Mouse (Mus musculus): ENCODE measurements around the gene Fga. TPM values are rescaled to one million over a fixed set of nuclear protein-coding genes. Genes with fewer than 3 reads are reported as not detected.

Fga gene
- total RNA-seq, 2 experiments from 2014 or later, result not detected

GRCm38 (mm10) chr3:83010291-83010690 lies 15.6 kb upstream of the Fga start:
- H3K4me3 ChIP-seq, result no peak overlapping the region
- DNase-seq (ENCODE audit: low spot score in 2 of 2), result no peak
- no peak for TF ChIP-seq CTCF (conservative IDR thresholded peaks at IDR 0.05)
- no peak overlapping the region for H3K27ac ChIP-seq

- Histone ChIP-seq H3K27ac (peak overlapping the region; percentile 46; the same call in 1 of the 2 replicates), H3K4me3 (no peak overlapping the region)
- TF ChIP-seq CTCF (conservative IDR thresholded peaks at IDR 0.05), result no peak
- DNase-seq (ENCODE audit: low spot score in 2 of 2), result no peak
These were observed 14.7 kb upstream of the Fga start for GRCm38 (mm10) chr3:83011136-83011535.

- no peak for DNase-seq (ENCODE audit: low spot score in 2 of 2)
- Histone ChIP-seq H3K27ac (peak overlapping the region; percentile 46; the same call in 1 of the 2 replicates), H3K4me3 (no peak overlapping the region)
- TF ChIP-seq CTCF (conservative IDR thresholded peaks at IDR 0.05), result no peak
These were observed 14.3 kb upstream of the Fga start for GRCm38 (mm10) chr3:83011565-83011964.

- no peak for DNase-seq (ENCODE audit: low spot score in 2 of 2)
- Histone ChIP-seq H3K27ac (no peak overlapping the region), H3K4me3 (no peak overlapping the region)
- no peak for TF ChIP-seq CTCF (conservative IDR thresholded peaks at IDR 0.05)
These were observed 13.2 kb upstream of the Fga start for GRCm38 (mm10) chr3:83012636-83013035.

DNA sequence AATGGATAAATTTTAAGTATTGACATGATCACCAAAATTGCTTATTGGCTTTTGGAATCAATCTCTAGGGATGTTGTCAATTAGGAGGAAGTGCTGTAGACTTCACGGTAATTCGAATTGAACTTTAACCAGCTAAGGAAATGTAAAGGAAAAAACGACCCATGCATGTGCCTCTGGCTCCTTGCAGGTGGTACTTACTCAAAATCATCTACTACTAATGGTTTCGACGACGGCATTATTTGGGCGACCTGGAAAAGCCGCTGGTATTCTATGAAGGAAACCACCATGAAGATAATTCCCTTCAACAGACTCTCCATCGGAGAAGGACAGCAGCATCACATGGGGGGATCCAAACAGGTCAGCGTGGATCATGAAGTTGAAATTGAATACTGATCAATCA lies 11.9 kb upstream of the Fga start:
- no peak for DNase-seq (ENCODE audit: low spot score in 2 of 2)
- no peak for TF ChIP-seq CTCF (conservative IDR thresholded peaks at IDR 0.05)
- no peak overlapping the region for H3K4me3 ChIP-seq
- no peak overlapping the region for H3K27ac ChIP-seq

- TF ChIP-seq CTCF (conservative IDR thresholded peaks at IDR 0.05), result no peak
- no peak for DNase-seq (ENCODE audit: low spot score in 2 of 2)
- Histone ChIP-seq H3K27ac (no peak overlapping the region), H3K4me3 (no peak overlapping the region)
These were observed 9.6 kb upstream of the Fga start for GRCm38 (mm10) chr3:83016236-83016635.

GRCm38 (mm10) chr3:83020387-83020786 lies 5.5 kb upstream of the Fga start:
- Histone ChIP-seq H3K4me3 (no peak overlapping the region), H3K27ac (no peak overlapping the region)
- no peak for DNase-seq (ENCODE audit: low spot score in 2 of 2)
- TF ChIP-seq CTCF (conservative IDR thresholded peaks at IDR 0.05), result no peak

- TF ChIP-seq CTCF (conservative IDR thresholded peaks at IDR 0.05), result no peak
- no peak overlapping the region for H3K4me3 ChIP-seq
- H3K27ac ChIP-seq, result no peak overlapping the region
- no peak for DNase-seq (ENCODE audit: low spot score in 2 of 2)
These were observed 4.7 kb upstream of the Fga start for GRCm38 (mm10) chr3:83021176-83021575.

- Histone ChIP-seq H3K27ac (peak overlapping the region; percentile 85), H3K4me3 (no peak overlapping the region)
- no peak for TF ChIP-seq CTCF (conservative IDR thresholded peaks at IDR 0.05)
- DNase-seq (ENCODE audit: low spot score in 2 of 2), result no peak
These were observed 840 bp upstream of the Fga start for GRCm38 (mm10) chr3:83025036-83025435.

DNA sequence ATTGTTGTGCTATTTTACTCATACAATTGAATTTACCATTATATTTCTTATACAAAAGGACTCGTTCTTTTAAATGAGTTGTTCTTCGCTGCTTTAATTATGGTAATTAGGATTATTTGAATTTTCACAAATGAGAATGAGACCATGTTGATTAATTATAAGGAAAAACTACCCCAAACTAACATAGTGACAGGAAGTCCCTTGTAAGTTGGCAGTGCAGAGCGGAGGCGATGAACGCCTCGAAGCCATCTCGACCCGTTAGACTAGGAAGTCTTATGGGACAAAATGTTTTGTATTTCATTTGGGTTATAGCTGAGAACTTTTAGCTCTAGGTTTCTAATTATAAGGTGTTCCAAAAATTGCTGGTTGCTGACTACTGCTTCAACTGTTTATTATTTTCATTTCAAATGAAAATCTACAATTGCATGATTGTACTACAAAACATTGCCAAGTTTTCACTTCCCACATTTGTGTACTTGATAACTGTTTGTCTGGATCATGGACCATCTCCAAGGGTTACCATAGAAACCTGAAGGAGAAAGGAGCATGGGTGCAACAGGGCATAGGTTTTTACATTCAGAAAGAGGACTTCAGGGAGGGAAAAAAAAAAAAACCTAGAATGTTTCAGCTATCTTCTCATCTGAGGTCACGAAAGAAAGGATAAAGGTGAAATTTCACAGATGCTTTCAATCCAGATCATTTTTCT lies 1.8 kb downstream of the Fga start:
- Histone ChIP-seq H3K27ac (peak overlapping the region; percentile 85), H3K4me3 (no peak overlapping the region)
- TF ChIP-seq CTCF (conservative IDR thresholded peaks at IDR 0.05), result no peak
- DNase-seq (ENCODE audit: low spot score in 2 of 2), result peak in 1 of 2 experiments; percentile 47

- no peak for DNase-seq (ENCODE audit: low spot score in 2 of 2)
- H3K27ac ChIP-seq, result no peak overlapping the region
- no peak for TF ChIP-seq CTCF (conservative IDR thresholded peaks at IDR 0.05)
- H3K4me3 ChIP-seq, result no peak overlapping the region
These were observed 4.5 kb downstream of the Fga start for GRCm38 (mm10) chr3:83030331-83030730.

- H3K27ac ChIP-seq, result no peak overlapping the region
- TF ChIP-seq CTCF (conservative IDR thresholded peaks at IDR 0.05), result no peak
- H3K4me3 ChIP-seq, result no peak overlapping the region; the same call in 1 of the 2 replicates
- DNase-seq (ENCODE audit: low spot score in 2 of 2), result no peak
These were observed 7.0 kb downstream of the Fga start for GRCm38 (mm10) chr3:83032746-83033308.

DNA sequence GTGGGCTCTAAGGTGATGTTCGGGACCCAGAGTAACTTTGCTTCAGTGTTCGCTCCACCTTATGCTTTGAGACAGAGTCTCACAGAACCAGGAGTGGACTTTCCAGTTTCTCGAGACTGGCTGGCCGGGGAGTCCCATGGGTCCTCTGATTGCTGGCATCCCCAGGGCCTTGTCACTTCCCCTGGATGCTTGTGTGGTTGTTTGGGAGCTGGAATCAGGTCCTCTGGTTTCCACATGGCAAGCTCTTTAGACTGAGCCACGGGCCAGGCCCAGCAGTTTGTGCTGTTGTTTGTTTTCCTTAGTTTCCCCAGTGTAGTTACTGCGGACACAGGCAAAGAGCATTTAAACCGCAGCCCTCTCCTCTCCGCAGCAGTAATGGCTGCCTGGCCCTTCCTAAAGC lies 7.9 kb downstream of the Fga start:
- Histone ChIP-seq H3K27ac (no peak overlapping the region), H3K4me3 (no peak overlapping the region)
- no peak for TF ChIP-seq CTCF (conservative IDR thresholded peaks at IDR 0.05)
- no peak for DNase-seq (ENCODE audit: low spot score in 2 of 2)

- DNase-seq (ENCODE audit: low spot score in 2 of 2), result no peak
- Histone ChIP-seq H3K27ac (no peak overlapping the region), H3K4me3 (no peak overlapping the region)
- TF ChIP-seq CTCF (conservative IDR thresholded peaks at IDR 0.05), result no peak
These were observed 13.0 kb downstream of the Fga start for GRCm38 (mm10) chr3:83038865-83039264.

Data from layer of hippocampus, adult 2 months (tissue).